Mouse (Mus musculus) thymus, postnatal 10 days (tissue): Measurements from ENCODE around the gene Impg1.
A peak's percentile ranks its signal among the peaks of the same experiment; 100 is the strongest.

ENCODE experiments used
- DNase-seq, 2 experiments: peaks; one replicate each; pipeline ENCODE4 v3.0.0; 2021; ENCODE audit warnings: low spot score in 2 of 2

The Impg1 gene

GRCm38 (mm10) chr9:80465381-80465780 lies at the start of gene Impg1:
Gene Impg1, minus strand, starts transcription at chr9:80465481.
- no peak for DNase-seq

- DNase-seq, result no peak
Observed at GRCm38 (mm10) chr9:80509464-80510153, 44.3 kb upstream of the Impg1 start.

- DNase-seq, result no peak
Observed at GRCm38 (mm10) chr9:80504496-80505012, 39.3 kb upstream of the Impg1 start.

- DNase-seq, result no peak
Observed at GRCm38 (mm10) chr9:80491591-80491990, 26.3 kb upstream of the Impg1 start.

GRCm38 (mm10) chr9:80460420-80460819 lies 4.9 kb downstream of the Impg1 start:
- DNase-seq, result no peak

- DNase-seq, result no peak
Observed at GRCm38 (mm10) chr9:80450467-80451261, 14.6 kb downstream of the Impg1 start.

GRCm38 (mm10) chr9:80441096-80441710 lies 24.1 kb downstream of the Impg1 start:
- no peak for DNase-seq

GRCm38 (mm10) chr9:80391404-80391803 lies 73.9 kb downstream of the Impg1 start:
- no peak for DNase-seq

GRCm38 (mm10) chr9:80391002-80391401 lies 74.3 kb downstream of the Impg1 start:
- no peak for DNase-seq

GRCm38 (mm10) chr9:80387890-80388289 lies 77.4 kb downstream of the Impg1 start:
- DNase-seq, result no peak

GRCm38 (mm10) chr9:80386492-80386891 lies 78.8 kb downstream of the Impg1 start:
- no peak for DNase-seq

- peak in 1 of 2 experiments; percentile 38 for DNase-seq
Observed at GRCm38 (mm10) chr9:80386000-80386399, 79.3 kb downstream of the Impg1 start.

GRCm38 (mm10) chr9:80382711-80383110 lies 82.6 kb downstream of the Impg1 start:
- no peak for DNase-seq

GRCm38 (mm10) chr9:80380078-80380645 lies 85.1 kb downstream of the Impg1 start:
- no peak for DNase-seq

GRCm38 (mm10) chr9:80374100-80374499 lies 91.2 kb downstream of the Impg1 start:
- DNase-seq, result no peak

- DNase-seq, result no peak
Observed at GRCm38 (mm10) chr9:80373304-80373739, 92.0 kb downstream of the Impg1 start.

- no peak for DNase-seq
Observed at GRCm38 (mm10) chr9:80368636-80369035, 96.6 kb downstream of the Impg1 start.

- DNase-seq, result no peak
Observed at GRCm38 (mm10) chr9:80367520-80368204, 97.6 kb downstream of the Impg1 start.

GRCm38 (mm10) chr9:80360063-80360462 lies 105.2 kb downstream of the Impg1 start:
- DNase-seq, result no peak

- DNase-seq, result no peak
Observed at GRCm38 (mm10) chr9:80351678-80352331, 113.5 kb downstream of the Impg1 start.

- DNase-seq, result no peak
Observed at GRCm38 (mm10) chr9:80351295-80351677, 114.0 kb downstream of the Impg1 start.
